Mouse (Mus musculus) spleen, adult 2 months (tissue): ENCODE results near the gene Parp16.

Source experiments
- CTCF ChIP-seq: fragments of 200-500 bp; IDR thresholded peaks from 2 replicates; pipeline ENCODE4 v1.5.1; 2011; ENCODE audit warnings: mild to moderate bottlenecking, inconsistent platforms; ENCODE audit not compliant: insufficient read depth, insufficient read length, insufficient replicate concordance; ENCODE audit errors: extremely low read depth
- POLR2A ChIP-seq: fragments of 200-500 bp; IDR thresholded peaks from 2 replicates; pipeline ENCODE4 v1.6.1; 2011; ENCODE audit warnings: low read depth, low read length, inconsistent platforms

DNA sequence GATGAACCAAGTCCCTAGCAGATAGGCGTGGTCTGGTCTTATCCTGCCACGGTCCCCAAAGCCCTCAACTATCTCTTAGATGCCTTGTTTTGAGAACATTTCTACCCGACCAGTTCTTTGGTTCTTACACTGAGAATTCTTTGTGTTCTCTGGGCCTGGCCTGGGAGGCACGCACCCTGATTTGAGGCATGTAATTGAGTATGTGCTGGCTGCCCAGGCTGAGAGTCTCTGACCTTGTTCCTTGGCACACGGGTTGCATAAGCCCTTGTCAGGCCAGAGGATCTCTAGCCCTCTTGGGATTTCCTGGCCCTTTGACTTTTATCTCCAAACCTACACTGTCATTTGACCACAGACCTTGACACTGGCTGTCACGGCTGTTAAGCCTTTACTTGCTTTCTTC, 22.5 kb downstream of the Parp16 start:
- no peak for TF ChIP-seq CTCF
- no peak for TF ChIP-seq POLR2A
